Mouse (Mus musculus): Measurements from ENCODE around the gene Acpp.
A peak's percentile ranks its signal among the peaks of the same experiment; 100 is the strongest.
"Not testable (repeated sequence)": the region's sequence is repeated elsewhere in the genome, so short reads cannot be mapped to it uniquely, and the experiment has no call there.

Gene Acpp

GRCm38 (mm10) chr9:104337183-104337931 lies at the start of gene Acpp:
Gene Acpp, minus strand, starts transcription at chr9:104337748.
- DNase-seq (ENCODE audit: low read depth, low spot score), result no peak

- DNase-seq (ENCODE audit: low read depth, low spot score), result peak; percentile 76
Measured at GRCm38 (mm10) chr9:104382571-104383170, 45.1 kb upstream of the Acpp start.

- peak; percentile 70 for DNase-seq (ENCODE audit: low read depth, low spot score)
Measured at GRCm38 (mm10) chr9:104379532-104380162, 42.1 kb upstream of the Acpp start.

- DNase-seq (ENCODE audit: low read depth, low spot score), result peak; percentile 41
Measured at GRCm38 (mm10) chr9:104375573-104375972, 38.0 kb upstream of the Acpp start.

- peak; percentile 78 for DNase-seq (ENCODE audit: low read depth, low spot score)
Measured at GRCm38 (mm10) chr9:104373253-104373652, 35.7 kb upstream of the Acpp start.

- no peak for DNase-seq (ENCODE audit: low read depth, low spot score)
Measured at GRCm38 (mm10) chr9:104366983-104367382, 29.4 kb upstream of the Acpp start.

GRCm38 (mm10) chr9:104361951-104362350 lies 24.4 kb upstream of the Acpp start:
- not testable (repeated sequence) for DNase-seq (ENCODE audit: low read depth, low spot score)

- DNase-seq (ENCODE audit: low read depth, low spot score), result no peak
Measured at GRCm38 (mm10) chr9:104361073-104361891, 23.7 kb upstream of the Acpp start.

GRCm38 (mm10) chr9:104360389-104360788 lies 22.8 kb upstream of the Acpp start:
- no peak for DNase-seq (ENCODE audit: low read depth, low spot score)

GRCm38 (mm10) chr9:104355521-104356270 lies 18.1 kb upstream of the Acpp start:
- no peak for DNase-seq (ENCODE audit: low read depth, low spot score)

- DNase-seq (ENCODE audit: low read depth, low spot score), result peak; percentile 88
Measured at GRCm38 (mm10) chr9:104344136-104344535, 6.6 kb upstream of the Acpp start.

GRCm38 (mm10) chr9:104339483-104339882 lies 1.9 kb upstream of the Acpp start:
- DNase-seq (ENCODE audit: low read depth, low spot score), result no peak

GRCm38 (mm10) chr9:104338489-104339427 lies 1.2 kb upstream of the Acpp start:
- no peak for DNase-seq (ENCODE audit: low read depth, low spot score)

- no peak for DNase-seq (ENCODE audit: low read depth, low spot score)
Measured at GRCm38 (mm10) chr9:104331301-104331700, 6.2 kb downstream of the Acpp start.

- DNase-seq (ENCODE audit: low read depth, low spot score), result no peak
Measured at GRCm38 (mm10) chr9:104328655-104329054, 8.9 kb downstream of the Acpp start.

- DNase-seq (ENCODE audit: low read depth, low spot score), result no peak
Measured at GRCm38 (mm10) chr9:104321519-104321918, 16.0 kb downstream of the Acpp start.

GRCm38 (mm10) chr9:104316351-104316750 lies 21.2 kb downstream of the Acpp start:
- no peak for DNase-seq (ENCODE audit: low read depth, low spot score)

GRCm38 (mm10) chr9:104315499-104315898 lies 22.0 kb downstream of the Acpp start:
- peak; percentile 68 for DNase-seq (ENCODE audit: low read depth, low spot score)

- peak; percentile 77 for DNase-seq (ENCODE audit: low read depth, low spot score)
Measured at GRCm38 (mm10) chr9:104306734-104307133, 30.8 kb downstream of the Acpp start.
